Mouse (Mus musculus) kidney, postnatal 4 days (tissue): Measurements from ENCODE around the gene Gon4l.

Experiments
- DNase-seq, 2 experiments: peaks; one replicate each; pipeline ENCODE4 v3.0.0; 2021; ENCODE audit warnings: mixed read lengths in 2 of 2

The Gon4l gene

DNA sequence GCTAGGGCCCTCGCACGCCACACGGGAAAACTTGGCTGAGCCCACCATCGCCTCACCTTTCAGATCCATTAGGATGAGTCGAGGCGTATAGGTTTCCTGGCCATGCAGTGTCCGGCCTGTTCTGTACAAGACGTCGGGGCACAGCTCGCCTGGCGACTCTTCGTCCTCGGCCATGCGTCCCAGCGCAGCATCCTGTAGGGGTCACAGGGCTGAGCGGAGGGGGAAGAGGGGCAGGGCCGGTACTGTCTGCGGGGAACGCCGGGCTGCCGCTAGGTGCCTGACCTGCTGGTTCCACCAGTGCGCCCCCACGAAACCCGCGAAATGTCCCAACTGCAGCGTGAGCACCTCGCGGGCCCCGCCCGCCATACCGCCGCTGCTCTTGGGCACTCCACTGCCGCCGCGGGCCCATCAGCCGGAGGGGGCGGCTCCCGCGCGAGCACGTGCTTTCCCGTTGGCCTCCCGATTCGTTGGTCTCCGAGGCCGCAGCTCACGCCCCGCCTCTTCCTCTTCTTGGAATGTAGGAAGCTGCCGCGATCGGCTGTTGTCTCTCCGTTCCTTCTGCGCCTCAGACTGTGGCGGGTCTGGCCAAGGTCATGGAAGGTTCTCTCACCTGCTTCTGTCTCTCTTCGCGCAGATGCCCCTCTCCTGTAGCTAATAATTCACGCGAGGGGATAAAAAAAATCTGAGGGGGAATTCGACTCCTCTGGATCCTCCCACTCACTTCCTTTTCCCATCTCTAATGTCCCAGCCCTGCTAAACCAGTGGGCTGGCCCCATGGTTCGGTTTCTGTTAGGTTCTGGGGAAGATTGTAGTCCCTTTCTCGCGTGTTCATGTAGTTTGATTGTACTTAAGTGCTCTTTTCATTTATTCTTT lies 78.7 kb downstream of the Gon4l start, which contains the start of gene Msto1:
Gene Msto1 (minus strand): TSS at position 489 of the 873 bp plus-strand sequence.
- DNase-seq = peak; percentile 93 to 96

DNA sequence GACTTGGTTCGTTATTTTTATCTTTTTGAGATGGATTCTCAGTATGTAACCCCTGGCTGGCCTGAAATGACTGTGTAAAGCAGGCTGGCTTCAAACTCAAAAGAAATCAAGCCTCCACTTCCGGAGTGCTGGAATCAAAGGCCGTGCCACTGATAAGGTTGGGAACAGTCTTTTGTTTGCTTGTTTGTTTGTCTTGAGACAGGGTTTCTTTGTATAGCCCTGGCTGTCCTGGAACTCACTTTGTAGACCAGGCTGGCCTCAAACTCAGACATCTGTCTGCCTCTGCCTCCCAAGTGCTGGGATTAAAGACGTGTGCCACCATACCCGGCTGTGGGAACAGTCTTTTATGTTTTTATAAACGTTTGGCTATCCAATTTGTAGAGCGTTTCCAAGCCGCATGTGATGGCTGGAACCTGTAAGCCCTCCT lies 79.4 kb downstream of the Gon4l start:
- no peak for DNase-seq

DNA sequence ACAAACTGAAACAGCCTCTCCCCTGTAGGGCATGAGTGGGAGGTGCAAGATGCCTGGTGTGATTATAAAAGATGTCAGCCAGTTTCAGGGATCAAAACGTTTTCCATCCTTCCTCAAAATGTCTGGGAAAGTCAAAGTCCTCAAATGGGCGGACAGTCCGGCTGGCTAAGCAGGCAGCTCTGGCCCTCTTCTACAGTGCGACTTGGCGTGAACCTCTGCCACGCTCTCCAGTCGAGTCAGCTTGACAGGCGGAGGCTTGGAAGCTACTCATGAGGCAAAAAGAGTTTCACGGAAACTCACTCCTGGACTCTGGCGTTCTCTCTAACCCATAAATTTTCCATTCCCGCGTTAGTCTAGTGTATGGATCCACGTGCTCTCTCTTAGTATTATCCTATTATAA lies 84.0 kb downstream of the Gon4l start:
- peak; percentile 28 to 46 for DNase-seq

DNA sequence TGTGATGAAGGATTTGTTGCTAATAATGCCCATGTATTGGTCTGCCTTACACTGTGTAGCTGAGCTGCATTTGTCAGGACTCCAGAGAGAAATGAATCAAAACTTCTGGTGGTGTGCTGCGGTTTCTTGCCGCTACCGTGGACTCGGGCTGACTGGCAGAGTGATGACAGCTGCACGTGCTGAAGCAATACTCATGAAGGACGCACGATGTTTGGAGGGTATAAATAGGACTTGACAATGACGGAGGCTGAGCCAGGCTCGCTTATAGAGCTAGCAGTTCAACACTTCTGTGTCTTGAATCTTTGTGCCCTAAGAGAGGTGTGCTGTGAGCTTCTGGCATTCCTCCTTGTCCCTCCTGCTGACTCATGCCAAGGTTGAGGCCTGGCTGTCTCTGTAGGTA lies 86.4 kb downstream of the Gon4l start:
- no peak for DNase-seq

GRCm38 (mm10) chr3:88923989-88924591 lies 89.1 kb downstream of the Gon4l start:
- no peak for DNase-seq

DNA sequence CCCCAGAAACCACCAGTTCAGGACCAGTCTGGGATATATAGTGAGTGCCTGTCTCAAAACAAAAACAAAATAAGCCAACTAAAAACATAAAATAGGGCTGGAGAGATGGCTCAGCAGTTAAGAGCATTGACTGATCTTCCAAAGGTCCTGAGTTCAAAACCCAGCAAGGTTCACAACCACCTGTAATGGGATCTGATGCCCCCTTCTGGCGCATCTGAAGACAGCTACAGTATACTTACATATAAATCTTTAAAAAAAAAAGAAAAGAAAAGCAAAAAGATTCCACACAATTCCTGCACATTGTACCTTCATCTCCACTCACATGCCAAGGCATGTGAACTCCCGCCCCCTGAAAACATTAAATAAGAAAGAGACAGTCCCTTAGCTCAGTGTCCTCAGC lies 90.6 kb downstream of the Gon4l start:
- no peak for DNase-seq

DNA sequence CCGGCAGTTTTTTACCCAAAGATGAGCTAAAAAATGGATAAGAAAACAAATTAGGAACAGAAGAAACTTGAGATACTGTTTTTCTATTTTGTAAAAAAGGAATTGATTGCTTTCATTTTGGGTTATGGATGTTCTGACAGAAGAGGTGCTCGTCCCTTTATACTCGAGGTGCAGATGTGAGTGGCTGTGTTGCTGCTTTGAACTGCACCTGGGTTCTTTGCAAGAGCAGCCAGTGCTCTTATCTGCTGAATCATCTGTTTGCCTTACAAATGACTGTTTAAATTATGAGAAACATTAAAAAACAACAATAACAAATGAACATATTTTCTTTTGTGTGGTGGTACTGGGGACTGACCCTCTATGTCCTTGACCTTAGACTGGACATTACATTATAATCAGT lies 94.5 kb downstream of the Gon4l start:
- DNase-seq = no peak

- DNase-seq = no peak
These were observed 104.0 kb downstream of the Gon4l start for GRCm38 (mm10) chr3:88939071-88939470.

- no peak for DNase-seq
These were observed 104.7 kb downstream of the Gon4l start for GRCm38 (mm10) chr3:88939749-88940148.

- DNase-seq = no peak
These were observed 107.4 kb downstream of the Gon4l start for GRCm38 (mm10) chr3:88942316-88942880.

GRCm38 (mm10) chr3:88944109-88944508 lies 109.1 kb downstream of the Gon4l start:
- DNase-seq = no peak

GRCm38 (mm10) chr3:88949786-88950575 lies 115.0 kb downstream of the Gon4l start:
- peak; percentile 95 to 96 for DNase-seq

GRCm38 (mm10) chr3:88950576-88951326 lies 115.7 kb downstream of the Gon4l start, which contains the start of the genes Ash1l and Dap3:
Gene Ash1l (plus strand): TSS chr3:88950622.
Gene Dap3 (minus strand): TSS chr3:88951181.
- peak; percentile 80 to 89 for DNase-seq

DNA sequence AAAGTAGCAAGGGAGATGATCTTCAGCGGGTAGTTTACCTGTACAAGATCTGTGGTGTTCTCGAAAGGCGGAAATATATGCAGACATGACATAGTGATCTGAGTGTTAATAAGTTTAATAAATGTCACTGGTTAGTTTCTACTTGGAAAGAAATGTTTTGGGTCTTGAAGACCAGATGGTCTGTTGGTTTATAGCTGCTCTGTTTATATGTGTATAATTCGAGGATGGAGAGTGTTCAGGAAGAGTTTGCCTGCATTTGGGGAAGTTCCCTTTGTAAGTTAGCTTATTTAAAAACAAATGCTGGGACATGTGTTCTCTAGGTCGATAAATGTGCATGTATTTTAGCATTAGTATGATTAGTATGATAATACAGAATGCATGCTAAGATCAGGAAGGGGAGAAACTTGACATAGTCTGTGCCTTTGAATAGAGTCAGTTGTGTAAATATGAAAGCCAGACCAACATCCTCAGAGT lies 116.3 kb downstream of the Gon4l start:
- no peak for DNase-seq

- no peak for DNase-seq
These were observed 118.2 kb downstream of the Gon4l start for GRCm38 (mm10) chr3:88953246-88953645.

DNA sequence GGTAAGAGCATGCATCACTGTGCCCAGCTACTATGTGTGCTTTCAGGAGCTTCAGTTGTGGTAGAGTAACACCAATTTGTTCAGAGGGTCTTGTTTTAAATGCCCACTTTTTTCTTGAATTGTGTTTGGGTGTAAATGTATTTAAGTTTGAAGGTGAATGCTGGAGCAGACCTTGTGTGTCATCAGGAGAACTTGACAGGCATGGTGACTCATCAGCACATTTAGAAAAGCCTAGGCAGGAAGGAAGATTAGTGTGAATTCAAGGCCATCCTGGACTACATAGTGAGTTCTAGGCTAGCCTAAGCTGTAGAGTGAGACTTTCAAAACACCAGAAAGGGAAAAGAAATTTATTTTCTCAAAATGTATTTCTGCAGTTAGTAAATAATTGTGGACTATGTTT lies 118.7 kb downstream of the Gon4l start:
- DNase-seq = no peak
